Mouse (Mus musculus) CH12.LX (cell line): ENCODE measurements around the gene Spire2.

Experiments used
- CHD2 ChIP-seq: IDR thresholded peaks from 2 replicates; pipeline ENCODE4 v1.6.1; 2011; ENCODE audit warnings: low read length, improper control_type of control experiment
- CTCF ChIP-seq, 2 experiments: IDR thresholded peaks in 1 of 2; conservative IDR thresholded peaks in 1 of 2; 2 replicates each; pipeline ENCODE4 v1.5.1; 2011 to 2012; ENCODE audit warnings: low read depth in 2 of 2, low read length in 2 of 2, improper control_type of control experiment in 1 of 2, inconsistent platforms in 1 of 2, mild to moderate bottlenecking in 1 of 2, moderate library complexity in 1 of 2
- E2F4 ChIP-seq: IDR thresholded peaks from 2 replicates; pipeline ENCODE4 v1.6.1; 2011; ENCODE audit warnings: low read depth, low read length, improper control_type of control experiment; ENCODE audit not compliant: insufficient replicate concordance
- ELF1 ChIP-seq: IDR thresholded peaks from 2 replicates; pipeline ENCODE4 v1.6.1; 2014; ENCODE audit warnings: low read depth, mild to moderate bottlenecking, inconsistent platforms, low read length, improper control_type of control experiment
- EP300 ChIP-seq: IDR thresholded peaks from 2 replicates; pipeline ENCODE4 v1.6.1; 2011; ENCODE audit warnings: low read length, improper control_type of control experiment
- ETS1 ChIP-seq: conservative IDR thresholded peaks from 2 replicates; pipeline ENCODE4 v1.6.1; 2012; ENCODE audit warnings: low read depth, mild to moderate bottlenecking, inconsistent platforms, low read length, improper control_type of control experiment, moderate library complexity
- GABPA ChIP-seq: IDR thresholded peaks from 2 replicates; pipeline ENCODE4 v1.6.1; 2012; ENCODE audit warnings: low read depth, low read length, improper control_type of control experiment, inconsistent platforms; ENCODE audit not compliant: insufficient replicate concordance
- HCFC1 ChIP-seq: IDR thresholded peaks from 2 replicates; pipeline ENCODE4 v1.6.1; 2012; ENCODE audit warnings: low read depth, mild to moderate bottlenecking, inconsistent platforms, low read length, improper control_type of control experiment
- KAT2A ChIP-seq: IDR thresholded peaks from 2 replicates; pipeline ENCODE4 v1.6.1; 2012; ENCODE audit warnings: low read length, improper control_type of control experiment, inconsistent platforms; ENCODE audit not compliant: insufficient replicate concordance
- MAFK ChIP-seq: IDR thresholded peaks from 2 replicates; pipeline ENCODE4 v1.6.1; 2011; ENCODE audit warnings: low read length, improper control_type of control experiment; ENCODE audit not compliant: insufficient replicate concordance
- POLR2A ChIP-seq: IDR thresholded peaks from 2 replicates; pipeline ENCODE4 v1.6.1; 2011; ENCODE audit warnings: low read depth, mild to moderate bottlenecking, improper control_type of control experiment, low read length
- POLR2AphosphoS2 ChIP-seq: IDR thresholded peaks from 2 replicates; pipeline ENCODE4 v1.6.1; 2011; ENCODE audit warnings: low read depth, low read length, improper control_type of control experiment
- SIN3A ChIP-seq: IDR thresholded peaks from 2 replicates; pipeline ENCODE4 v1.6.1; 2012; ENCODE audit warnings: low read length, improper control_type of control experiment, inconsistent platforms
- ZC3H11A ChIP-seq: IDR thresholded peaks from 2 replicates; pipeline ENCODE4 v1.6.1; 2012; ENCODE audit warnings: low read depth, mild to moderate bottlenecking, inconsistent platforms, low read length, improper control_type of control experiment

- TF ChIP-seq E2F4 (no peak), GABPA (no peak), ELF1 (no peak), SIN3A (no peak), EP300 (no peak), ETS1 (no peak), ZC3H11A (no peak), POLR2A (no peak), MAFK (no peak), POLR2AphosphoS2 (no peak), HCFC1 (no peak), CHD2 (no peak), CTCF (conservative IDR thresholded peaks at IDR 0.05 in 1 of 2, IDR thresholded peaks at IDR 0.05 in 1 of 2; ENCODE audit: low read depth in 2 of 2, low read length in 2 of 2) (no peak), KAT2A (no peak)
These were observed 15.8 kb downstream of the Spire2 start for GRCm38 (mm10) chr8:123348237-123348843.
